Mouse (Mus musculus): ENCODE results near the gene Cand2. TPM values are rescaled to one million over a fixed set of nuclear protein-coding genes. Genes with fewer than 3 reads are reported as not detected.

The Cand2 gene
- total RNA-seq, 2 experiments from 2014 or later = 0.17 TPM; not detected in 1

DNA sequence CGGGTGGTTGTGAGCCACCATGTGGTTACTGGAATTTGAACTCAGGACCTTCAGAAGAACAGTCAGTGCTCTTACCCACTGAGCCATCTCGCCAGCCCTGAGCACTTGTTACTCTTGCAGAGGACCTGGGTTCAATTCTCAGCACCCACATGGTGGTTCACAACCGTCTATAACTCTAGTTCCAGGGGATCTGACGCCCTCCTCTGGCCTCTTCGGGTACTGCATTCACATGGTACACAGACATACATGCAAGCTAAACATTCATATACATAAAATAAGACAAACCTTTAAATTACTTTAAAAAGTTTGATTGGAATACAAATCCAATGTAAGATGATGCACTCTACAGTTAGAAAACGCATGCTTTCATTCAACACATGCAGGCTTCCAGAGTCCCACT lies 2.1 kb upstream of the Cand2 start:
- no peak for ATAC-seq (replicated peaks; ENCODE audit: low FRiP score, poor library complexity, severe bottlenecking)

DNA sequence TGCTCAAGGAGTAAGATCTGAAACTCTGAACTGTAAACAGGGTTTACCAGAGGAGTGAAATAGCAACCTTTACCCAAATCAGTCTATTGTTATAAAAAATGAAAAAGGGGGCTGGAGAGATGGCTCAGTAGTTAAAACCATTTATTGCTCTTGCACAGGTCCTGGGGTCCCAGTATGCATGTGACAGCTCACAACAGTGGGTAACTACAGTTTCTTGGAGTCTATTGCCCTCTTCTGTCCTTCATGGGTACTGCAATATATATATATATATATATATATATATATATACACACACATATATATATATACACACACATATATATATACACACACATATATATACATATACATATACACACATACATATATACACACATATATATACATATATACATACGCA lies 1.7 kb upstream of the Cand2 start:
- ATAC-seq (replicated peaks; ENCODE audit: low FRiP score, poor library complexity, severe bottlenecking) = no peak

DNA sequence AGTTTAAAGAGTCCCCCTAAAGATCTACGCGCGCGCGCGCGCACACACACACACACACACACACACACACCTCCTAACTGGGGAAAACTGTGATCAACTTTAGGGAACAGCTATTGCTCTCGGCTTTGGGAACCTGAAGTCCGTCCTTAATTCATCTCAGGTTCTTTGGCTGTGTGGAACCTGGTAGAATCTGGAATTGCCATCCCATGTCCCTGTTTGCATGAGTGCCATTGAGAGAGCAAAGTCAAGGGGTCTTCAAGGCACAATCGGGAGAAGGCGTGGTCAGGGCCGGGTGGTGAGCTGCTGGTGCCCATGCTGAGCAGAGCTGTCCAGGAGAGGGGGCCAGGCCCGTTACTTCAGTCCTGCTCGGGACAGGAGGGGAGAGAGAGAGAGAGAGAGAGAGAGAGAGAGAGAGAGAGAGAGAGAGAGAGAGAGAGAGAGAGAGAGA lies 348 bp upstream of the Cand2 start:
- ATAC-seq (replicated peaks; ENCODE audit: low FRiP score, poor library complexity, severe bottlenecking) = no peak

DNA sequence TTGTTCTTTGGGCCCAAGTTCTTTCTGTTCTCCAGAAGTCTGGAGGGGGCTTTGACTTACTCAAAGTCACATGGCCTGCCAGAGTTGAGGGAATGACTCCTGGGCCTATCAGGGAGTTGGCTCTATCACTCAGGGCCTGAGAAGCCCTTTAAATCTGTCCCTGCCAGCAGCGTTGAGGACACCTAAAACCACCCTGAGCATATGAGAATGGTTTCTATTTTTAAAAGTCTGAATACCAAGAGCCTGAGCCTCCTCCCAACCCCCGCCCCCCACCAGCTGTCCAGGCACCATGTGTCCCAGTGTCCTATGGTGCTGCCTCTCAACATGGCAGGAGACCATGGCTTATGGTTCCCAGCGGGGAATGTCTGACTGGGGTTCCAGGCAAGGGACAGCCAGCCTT lies 1.5 kb downstream of the Cand2 start:
- ATAC-seq (replicated peaks; ENCODE audit: low FRiP score, poor library complexity, severe bottlenecking) = no peak

DNA sequence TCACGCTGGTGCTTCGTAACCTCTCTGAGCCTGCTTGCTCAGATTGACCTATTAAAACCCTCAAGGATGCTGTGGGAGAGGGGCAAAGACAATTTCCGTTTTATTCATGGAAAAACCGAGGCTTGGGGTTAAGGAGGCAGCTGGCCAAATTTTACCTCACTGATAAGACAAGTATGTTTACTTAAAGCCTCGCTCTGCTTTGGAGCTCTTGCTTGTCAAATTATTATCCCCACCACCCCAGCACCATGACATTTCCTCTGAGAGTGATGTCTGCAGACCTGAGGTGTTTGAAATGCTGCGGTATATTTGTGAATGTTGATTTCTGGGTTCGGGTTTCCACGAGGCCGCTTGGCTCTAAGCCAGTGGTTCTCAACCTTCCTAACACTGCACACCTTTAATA lies 2.0 kb downstream of the Cand2 start:
- no peak for ATAC-seq (replicated peaks; ENCODE audit: low FRiP score, poor library complexity, severe bottlenecking)

DNA sequence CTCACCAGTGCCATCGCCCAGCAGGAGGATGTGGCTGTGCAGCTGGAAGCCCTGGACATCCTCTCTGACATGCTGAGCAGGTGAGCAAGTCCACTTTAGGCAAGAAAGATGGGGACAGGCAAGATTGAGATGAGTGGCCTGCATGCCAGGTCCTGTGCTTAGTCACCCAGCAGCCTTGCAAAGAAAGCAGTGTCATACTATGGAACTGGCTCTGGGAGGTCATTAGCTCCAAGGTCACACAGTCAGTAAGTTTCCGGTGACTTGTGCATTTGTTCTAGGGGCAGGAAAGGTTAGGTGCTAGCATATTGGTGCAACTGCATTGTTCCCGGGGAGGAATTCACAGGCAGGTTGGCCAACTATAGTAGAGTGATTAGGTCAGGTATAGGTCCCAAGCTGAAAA lies 8.4 kb downstream of the Cand2 start:
- no peak for ATAC-seq (replicated peaks; ENCODE audit: low FRiP score, poor library complexity, severe bottlenecking)

DNA sequence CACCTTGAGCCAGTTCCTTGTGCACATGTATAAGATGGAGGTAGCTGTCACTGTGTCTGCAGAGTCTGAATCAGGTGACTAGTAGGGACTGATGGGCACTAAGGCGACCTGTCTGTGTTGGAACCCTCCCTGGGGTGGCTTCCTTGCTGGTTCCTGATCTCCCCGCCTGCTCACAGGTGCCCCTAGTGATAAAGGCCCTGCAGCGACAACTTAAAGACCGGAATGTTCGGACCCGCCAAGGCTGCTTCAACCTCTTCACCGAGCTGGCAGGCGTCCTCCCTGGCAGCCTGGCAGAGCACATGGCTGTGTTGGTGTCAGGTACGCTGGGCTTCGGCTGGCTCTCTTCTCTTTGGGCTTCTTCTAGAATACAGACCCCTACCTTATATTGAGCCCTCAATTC lies 16.7 kb downstream of the Cand2 start:
- 0 out of 2 replicates have a peak, but pooled peaks have one; percentile 27 for ATAC-seq (replicated peaks; ENCODE audit: low FRiP score, poor library complexity, severe bottlenecking)

DNA sequence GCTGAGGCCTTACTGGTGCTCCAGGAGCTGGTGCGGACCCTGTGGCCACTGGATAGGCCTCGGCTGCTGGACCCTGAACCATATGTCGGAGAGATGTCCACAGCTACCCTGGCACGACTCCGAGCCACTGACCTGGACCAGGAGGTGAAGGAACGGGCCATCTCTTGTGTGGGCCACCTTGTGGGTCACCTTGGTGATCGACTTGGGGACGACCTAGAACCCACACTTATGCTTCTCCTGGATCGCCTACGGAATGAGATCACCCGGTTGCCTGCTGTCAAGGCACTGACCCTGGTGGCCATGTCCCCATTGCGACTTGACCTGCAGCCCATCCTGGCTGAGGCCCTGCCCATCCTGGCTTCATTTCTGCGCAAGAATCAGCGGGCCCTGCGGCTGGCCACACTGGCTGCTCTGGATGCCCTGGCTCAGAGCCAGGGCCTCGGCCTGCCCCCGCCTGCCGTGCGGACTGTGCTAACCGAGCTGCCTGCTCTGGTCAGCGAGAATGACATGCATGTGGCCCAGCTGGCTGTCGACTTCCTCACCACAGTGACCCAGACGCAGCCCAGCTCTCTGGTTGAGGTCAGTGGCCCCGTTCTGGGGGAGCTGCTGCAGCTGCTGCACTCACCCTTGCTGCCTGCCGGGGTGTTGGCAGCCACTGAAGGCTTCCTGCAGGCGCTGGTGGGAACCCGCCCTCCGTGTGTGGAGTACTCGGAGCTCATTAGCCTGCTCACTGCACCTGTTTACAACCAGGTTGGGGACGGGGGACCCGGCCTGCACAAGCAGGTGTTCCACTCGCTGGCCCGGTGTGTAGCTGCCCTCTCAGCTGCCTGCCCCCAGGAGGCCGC lies 17.7 kb downstream of the Cand2 start:
- ATAC-seq (replicated peaks; ENCODE audit: low FRiP score, poor library complexity, severe bottlenecking) = no peak

DNA sequence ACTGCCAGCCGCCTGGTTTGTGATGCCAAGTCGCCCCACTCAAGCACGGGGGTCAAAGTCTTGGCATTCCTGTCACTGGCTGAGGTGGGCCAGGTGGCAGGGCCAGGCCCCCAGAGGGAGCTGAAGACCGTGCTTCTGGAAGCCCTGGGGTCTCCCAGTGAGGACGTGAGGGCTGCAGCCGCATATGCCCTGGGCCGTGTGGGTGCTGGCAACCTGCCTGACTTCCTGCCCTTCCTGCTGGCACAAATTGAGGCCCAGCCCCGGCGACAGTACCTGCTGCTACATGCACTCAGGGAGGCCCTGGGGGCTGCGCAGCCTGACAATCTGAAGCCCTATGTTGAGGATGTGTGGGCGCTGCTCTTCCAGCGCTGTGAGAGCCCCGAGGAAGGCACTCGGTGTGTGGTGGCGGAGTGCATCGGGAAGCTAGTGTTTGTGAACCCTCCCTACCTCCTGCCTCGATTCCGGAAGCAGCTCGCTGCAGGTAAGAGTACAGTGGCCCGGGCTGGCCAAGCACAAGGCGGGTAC lies 18.4 kb downstream of the Cand2 start:
- no peak; the same call in 1 of the 2 replicates for ATAC-seq (replicated peaks; ENCODE audit: low FRiP score, poor library complexity, severe bottlenecking)

DNA sequence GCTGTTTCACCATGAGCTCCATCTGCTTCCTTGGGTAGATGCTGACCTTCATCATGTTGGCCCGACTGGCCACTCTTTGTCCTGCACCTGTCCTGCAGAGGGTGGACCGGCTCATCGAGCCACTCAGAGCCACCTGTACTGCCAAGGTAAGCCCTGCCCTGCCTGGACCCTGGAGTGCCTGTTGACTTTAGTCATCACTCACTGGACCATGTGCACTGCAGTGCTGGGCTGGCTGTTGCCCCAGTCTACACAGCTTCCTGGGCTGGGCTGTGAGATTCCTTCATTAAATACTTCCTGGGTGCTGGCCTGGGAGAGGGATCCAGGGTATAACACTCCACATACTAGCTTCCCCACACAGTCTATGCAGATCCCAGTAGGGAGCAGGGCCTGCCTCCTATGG lies 27.5 kb downstream of the Cand2 start:
- 0 out of 2 replicates have a peak, but pooled peaks have one; percentile 20 for ATAC-seq (replicated peaks; ENCODE audit: low FRiP score, poor library complexity, severe bottlenecking)

DNA sequence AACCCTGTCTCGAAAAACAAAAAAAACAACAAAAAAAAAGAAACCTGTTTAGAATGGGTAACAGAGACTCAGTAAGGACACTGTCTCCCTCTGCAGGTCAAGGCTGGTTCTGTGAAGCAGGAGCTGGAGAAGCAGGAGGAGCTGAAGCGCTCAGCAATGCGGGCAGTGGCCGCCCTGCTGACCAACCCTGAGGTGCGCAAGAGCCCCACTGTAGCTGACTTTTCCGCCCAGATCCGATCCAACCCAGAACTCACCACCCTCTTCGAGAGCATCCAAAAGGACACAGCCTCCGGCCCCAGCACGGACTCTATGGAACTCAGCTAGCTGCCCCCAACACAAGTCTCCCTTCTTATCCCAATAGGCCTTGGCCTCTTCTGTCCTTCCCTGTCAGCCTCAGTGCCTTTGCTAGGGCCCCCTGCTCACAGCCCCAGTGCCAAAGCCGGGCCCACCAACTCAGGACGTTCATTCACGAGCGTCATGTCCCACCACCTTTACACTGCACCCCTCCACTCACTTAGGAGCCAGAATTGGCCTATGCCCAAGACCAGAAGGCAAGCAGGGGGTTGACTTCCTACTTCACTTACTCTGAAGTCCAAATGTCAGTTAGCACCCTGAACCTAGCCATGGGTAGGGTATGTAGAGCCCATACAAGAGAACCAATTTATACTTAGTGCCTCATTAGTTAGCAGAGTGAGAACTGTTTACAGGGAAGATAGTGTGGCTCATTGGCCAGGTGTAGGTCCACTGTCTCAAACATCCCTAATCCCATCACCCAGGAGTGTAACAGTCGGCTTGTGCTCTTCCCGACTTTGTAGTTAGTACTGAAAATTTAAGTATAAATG lies 29.4 kb downstream of the Cand2 start:
- ATAC-seq (replicated peaks; ENCODE audit: low FRiP score, poor library complexity, severe bottlenecking) = no peak

DNA sequence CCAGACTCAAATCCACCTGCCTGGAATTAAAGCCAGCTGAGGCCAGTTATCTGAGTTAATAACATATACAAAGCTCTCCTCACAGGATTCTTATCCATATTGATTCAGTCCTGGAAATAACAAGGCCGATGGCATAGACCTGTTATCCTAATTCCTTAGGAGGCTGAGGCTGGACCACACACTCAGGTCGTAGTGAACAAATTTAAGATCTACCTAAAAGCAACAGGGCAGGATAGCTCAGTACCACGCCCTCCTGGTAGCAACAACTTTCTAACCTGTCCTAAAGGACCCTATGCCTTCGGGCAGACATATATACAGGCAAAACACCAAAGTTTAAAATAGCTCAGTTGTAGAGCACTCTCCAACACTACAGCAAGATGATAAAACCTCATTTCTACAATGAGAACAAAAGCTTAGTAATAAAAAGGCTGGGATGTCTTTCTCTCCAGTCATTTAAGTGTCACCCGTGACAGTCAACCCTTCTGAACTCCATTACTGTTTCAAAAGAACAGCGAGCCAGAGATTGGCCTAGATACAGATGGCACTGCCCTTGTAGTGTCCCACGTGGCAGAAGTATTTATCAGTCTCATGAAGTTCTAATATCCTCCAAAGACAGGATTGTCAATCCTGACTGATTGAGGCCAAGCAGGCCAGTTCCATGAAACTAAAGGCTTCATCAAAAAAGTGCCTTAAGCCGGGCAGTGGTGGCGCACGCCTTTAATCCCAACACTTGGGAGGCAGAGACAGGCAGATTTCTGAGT lies 30.3 kb downstream of the Cand2 start:
- ATAC-seq (replicated peaks; ENCODE audit: low FRiP score, poor library complexity, severe bottlenecking) = no peak

DNA sequence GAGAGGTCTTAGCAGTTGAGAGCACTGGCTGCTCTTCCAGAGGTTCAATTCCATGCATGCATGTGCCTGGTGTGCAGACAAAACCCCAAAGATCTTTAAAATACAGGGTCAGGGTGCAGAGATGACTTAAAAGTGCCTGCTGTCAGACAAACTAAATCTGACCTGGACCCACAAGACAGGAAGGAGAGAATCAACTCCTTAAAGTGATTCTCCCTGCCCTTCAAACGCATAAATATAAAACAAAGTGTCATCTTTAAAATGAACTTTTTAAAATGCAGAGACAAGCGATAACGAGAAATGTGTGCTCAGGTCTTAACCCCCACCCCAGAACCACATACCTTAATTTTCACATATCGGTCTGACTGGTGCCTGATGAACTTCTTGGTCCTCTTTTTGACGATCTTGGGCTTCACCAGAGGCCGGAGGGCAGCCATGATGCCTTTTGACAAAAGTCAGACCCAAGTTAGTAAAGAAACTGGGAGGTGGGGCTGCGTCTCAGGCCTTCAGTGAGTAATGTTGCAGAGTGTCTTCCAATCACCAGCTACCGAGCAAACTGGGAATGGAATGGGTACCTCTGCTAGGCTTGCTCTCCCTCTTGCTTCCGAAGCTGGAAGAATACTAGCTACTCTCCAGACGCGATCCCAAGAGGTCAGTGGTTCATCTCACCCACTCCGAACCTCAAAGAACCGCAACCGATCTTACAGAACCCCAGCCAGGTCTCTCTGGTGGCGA lies 33.3 kb downstream of the Cand2 start:
- ATAC-seq (replicated peaks; ENCODE audit: low FRiP score, poor library complexity, severe bottlenecking) = 0 out of 2 replicates have a peak, but pooled peaks have one; percentile 10

DNA sequence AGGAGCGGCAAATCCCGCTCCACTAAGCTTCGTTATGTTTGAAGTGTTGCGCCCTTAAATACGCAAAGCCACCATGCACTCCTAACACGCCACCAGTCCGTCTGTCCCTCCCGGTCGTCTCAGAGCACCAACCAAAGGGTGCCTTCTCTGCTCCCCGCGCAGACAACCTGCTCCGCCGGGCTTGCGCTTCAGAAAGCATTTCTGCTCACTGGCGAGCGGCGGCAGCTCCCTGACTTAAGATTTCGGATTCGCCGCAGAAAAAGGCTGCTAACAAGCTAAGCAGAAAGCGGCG lies 33.8 kb downstream of the Cand2 start:
- ATAC-seq (replicated peaks; ENCODE audit: low FRiP score, poor library complexity, severe bottlenecking) = peak; percentile 41

DNA sequence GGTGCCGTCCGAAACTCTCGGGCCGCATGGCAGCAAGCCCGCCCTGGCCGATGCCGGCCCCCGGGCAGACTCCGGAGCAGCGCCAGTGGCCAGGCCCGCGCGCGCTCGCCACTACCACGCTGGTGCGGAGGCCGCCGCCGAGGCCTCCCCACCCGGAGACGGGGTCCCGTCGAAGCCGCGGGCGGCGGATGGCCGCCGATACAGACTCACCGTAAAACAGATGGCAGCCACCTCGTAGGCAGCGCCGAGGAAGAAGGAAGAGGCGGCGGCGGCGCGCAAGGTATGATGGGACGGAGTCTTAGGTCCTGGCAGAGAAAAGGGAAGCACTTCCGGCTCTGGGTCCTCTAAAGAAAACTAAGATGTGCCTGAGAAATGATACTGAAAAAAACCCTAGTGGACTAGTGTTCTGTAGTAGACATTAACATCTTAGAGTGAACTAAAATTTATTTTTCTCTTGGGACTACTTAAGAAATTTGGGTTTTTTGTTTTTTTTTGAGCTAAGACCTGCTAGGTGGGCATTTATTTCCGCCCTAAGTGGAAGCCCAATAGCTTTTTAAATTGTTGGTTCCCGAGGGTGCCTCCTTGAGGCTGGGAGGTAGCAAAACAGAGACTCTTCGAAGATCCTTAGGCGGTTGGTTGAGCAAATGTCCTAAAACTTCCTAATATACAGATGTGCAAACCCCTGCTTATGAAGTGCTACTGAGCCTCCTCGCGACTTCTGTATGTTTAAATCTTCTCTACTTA lies 34.3 kb downstream of the Cand2 start, which contains the start of gene Rpl32:
Gene Rpl32 (minus strand): TSS at position 260 of the 744 bp plus-strand sequence.
- ATAC-seq (replicated peaks; ENCODE audit: low FRiP score, poor library complexity, severe bottlenecking) = peak; percentile 93

DNA sequence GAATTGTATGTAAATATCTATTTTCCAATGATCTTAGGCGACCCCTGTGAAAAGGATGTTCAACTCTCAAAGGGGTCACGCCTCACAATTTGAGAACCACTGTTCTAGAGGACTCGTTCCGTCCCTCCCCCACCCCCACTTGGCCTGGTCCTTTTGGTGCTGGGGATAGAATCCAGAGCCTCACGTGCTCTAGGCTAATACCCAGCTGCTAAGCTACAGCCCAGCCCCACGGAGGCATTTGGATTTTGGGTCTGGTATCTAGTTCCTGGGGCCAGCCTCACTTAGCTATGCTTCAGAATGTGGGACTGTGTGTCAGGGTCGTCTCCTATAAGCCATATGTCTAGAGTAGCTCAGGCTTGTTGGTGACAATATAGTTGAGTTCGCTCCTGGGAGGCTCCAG lies 37.3 kb downstream of the Cand2 start:
- ATAC-seq (replicated peaks; ENCODE audit: low FRiP score, poor library complexity, severe bottlenecking) = no peak

DNA sequence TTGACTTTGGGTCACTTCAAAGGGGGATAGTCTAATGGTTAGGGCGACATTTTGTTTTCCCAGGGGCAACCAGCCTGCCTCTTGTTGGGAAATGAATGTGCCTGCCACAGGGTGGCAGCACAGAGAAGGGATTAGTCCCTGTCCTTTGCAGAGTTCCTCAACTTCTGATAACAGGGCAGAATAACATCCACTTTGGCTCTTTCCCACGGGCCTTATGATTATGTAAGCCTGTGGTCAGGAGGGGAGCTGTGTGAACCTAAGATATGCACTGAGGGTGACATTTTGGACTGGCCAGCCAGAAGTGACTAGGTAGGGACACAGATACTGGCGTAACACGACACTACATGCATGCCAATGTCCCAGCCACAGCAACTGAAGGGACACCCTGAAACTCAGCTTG lies 39.8 kb downstream of the Cand2 start:
- peak; percentile 89 for ATAC-seq (replicated peaks; ENCODE audit: low FRiP score, poor library complexity, severe bottlenecking)

DNA sequence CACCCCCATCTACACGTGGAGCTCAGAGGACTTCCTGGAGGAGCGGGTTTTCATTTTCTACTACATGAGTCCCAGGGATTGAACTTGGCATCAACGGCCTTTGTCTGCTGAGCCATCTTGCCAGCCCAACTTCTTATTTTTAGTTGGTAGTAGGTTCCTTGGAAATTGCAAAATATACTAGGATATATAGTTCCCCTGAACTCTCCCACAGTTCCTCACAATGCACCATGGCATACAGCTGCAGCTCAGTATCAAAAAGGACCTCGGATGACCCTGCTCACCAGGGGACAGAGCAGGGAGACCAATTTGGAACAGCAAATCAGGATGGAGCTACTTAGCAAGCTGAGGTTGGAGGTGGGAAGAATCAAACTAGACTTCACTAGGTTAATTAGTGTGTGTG lies 40.7 kb downstream of the Cand2 start:
- no peak for ATAC-seq (replicated peaks; ENCODE audit: low FRiP score, poor library complexity, severe bottlenecking)

DNA sequence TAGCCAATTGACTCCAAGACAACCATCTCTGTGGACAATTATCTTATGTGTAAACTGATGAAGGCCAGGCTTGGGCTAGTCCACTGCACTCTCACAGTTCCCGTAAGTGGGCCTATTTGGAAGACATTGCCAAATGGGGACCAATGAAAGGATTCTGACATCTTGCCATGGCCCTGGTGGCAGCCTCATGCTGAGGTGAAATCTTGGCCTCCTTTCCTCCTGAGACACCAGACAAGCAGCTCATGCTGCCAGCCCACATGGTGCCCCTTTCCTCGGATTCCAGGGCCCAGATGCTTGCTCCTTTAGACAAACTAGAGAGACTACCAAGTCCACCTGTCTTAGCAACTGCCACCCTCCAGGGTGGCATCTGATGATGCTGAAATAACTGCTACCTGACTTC lies 43.8 kb downstream of the Cand2 start:
- ATAC-seq (replicated peaks; ENCODE audit: low FRiP score, poor library complexity, severe bottlenecking) = no peak

Data from erythroblast, adult 5-6 weeks (primary cell).